Mouse (Mus musculus) small intestine, adult 2 months (tissue): ENCODE data around the gene Ipo9.

Source experiments
- CTCF ChIP-seq: fragments of 200-500 bp; IDR thresholded peaks from 2 replicates; pipeline ENCODE4 v1.5.1; 2012; ENCODE audit warnings: low read depth, mild to moderate bottlenecking, control low read depth, inconsistent platforms, low read length, moderate library complexity, mixed read lengths; ENCODE audit not compliant: insufficient replicate concordance, insufficient read length; ENCODE audit errors: extremely low read depth
- POLR2A ChIP-seq: fragments of 200-500 bp; IDR thresholded peaks from 2 replicates; pipeline ENCODE4 v1.6.1; 2012; ENCODE audit warnings: low read depth, mild to moderate bottlenecking, control low read depth, inconsistent platforms, low read length, moderate library complexity

DNA sequence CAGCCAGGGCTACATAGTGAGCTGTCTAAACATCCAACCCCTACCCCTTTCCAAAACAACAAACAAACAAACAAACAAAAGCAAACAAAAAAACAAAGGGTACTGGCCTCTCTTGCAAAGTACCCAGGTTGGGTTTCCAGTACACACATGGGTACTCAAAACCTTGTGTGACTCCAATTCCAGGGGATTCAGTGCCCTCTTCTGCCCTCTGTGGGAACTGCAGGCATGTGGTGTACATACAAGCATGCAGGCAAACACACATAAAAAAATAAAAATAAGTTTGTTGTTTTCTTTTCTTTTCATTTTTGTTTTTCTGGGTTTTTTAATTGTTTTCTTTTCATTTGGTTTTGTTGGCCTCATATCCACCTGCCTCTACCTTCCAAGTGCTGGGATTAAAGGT lies 68.2 kb downstream of the Ipo9 start:
- TF ChIP-seq POLR2A (no peak), CTCF (no peak)
